Mouse (Mus musculus): ENCODE results near the gene Plaa. TPM values are rescaled to one million over a fixed set of nuclear protein-coding genes. Genes with fewer than 3 reads are reported as not detected.

Plaa gene
- 16.7 and 19.4 TPM in 2 replicates for polyA plus RNA-seq (2012; rRNA removed)

DNA sequence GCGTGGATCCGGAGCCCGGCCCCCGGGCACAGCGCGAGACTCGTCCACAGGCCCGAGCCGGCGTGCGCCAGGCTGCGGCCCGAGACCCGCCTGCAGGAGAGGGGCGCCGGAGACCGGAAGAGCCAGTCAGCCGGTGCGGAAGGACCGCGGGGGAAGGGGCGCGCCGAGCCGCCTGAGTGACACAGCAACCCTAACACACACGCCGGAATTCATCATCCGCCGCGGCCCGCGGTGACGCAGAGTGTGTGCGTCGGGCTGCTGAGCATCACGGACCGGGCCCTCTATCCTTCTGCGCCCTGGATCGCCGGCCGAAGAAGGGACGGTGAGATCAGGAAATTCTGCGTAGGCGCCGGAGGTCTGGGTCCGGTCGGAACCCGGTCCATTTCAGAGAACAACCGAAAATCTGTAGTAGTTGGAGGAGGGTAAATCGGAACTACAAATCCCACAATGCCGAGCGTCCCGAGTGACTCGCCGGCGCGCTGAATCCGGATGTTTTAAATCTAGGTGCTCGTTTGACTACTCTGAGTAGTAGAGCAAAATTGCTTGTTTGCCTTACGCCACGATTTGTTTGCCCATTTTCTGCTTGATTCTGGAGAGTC lies at the start of gene Plaa:
Gene Plaa, minus strand, starts transcription at position 214 of the 599 bp plus-strand sequence.

DNA sequence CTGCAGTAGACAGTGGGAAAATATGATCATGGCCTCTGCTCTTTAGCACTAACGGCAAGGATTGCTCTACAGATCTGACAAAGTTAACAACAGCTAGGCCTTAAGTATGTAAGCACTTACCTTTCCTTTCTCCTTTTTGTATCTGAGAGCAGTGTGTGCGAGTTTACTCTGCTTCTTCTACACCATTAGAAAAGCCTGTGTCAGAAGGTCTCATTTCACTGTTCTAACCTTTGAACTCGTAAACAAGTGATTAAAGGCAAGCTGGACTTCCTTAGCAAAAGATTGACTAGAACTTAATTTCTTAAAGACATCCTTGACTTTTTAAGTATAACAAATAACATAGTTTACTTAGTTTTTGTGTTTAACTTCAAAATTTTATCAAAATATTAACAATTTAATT lies 46.9 kb upstream of the Plaa start, which contains the start of gene Lrrc19:
Gene Lrrc19, minus strand, starts transcription at position 225 of the 400 bp plus-strand sequence.

DNA sequence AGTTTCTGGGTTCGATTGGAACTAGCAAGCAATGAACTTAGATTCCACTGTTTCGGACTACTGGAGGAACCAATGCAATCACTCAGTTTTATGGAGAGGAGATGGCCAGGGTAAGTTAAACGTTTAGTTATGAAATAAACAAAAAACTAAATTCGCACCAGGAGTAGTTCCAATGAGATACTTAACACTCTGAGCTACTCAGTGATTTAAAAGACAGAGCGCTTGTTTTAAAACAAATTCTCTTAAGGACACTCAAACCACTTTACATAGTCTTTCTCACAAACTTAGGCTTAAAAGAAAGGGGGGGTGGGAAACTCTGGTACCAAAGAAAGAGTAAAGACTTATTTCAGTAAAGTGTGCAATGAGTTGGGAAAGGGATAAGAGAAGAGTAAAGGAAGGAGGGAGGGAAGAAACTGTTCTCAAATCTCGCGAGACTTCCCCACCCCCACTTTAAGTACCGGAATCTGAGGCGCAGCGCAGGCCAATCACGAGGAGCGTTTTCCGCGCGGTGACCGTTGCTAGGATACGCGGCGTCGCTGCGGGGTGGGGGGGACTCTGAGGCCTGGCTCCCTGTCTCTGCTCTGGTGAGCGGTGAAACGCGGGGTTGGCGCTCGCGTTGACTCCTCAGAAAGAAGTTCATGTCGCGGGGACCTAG lies 11.1 kb upstream of the Plaa start, which contains the start of gene Ift74:
Gene Ift74, plus strand, starts transcription at position 520 of the 655 bp plus-strand sequence.

DNA sequence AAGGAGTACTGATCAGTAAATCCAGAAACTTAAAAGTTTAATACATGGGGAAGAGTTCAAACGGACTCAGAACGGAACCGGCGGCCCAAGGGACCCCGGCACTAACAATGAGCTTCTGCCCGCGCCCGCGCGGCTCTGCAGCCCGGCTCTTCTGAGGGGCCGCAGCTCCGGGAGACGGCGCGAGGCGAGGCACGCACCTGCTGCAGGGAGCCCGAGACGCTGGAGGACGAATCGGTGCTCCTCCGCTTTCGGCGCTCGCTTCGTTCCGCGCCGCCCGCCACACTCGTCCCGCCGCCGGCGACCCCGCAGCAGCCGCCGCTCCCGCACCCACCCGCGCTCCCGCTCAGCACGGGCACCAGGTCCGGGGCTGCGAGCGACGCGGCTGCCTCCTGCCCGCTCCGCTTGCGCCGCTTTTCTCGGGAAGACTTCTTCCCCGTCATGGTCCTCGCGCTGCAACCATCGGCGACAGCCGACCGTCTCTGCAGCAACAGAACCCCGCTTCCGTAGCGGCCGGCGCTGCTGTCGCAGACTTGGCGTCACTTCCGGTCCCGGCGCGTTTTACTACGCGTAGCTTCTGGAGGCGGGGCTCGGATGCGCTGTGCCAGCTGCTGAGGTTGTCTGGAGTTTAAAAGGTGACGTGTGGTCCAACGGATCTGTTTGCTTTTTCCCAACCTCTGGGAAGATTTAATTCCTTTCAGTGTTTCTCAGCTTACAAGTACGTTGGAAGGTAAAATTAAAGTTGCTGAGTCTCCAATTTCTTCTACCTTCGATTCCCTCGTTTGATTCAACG lies 46.6 kb downstream of the Plaa start, which contains the start of the genes Gm10306 and Caap1:
Gene Gm10306, plus strand, starts transcription at position 282 of the 790 bp plus-strand sequence.
Gene Caap1, minus strand, starts transcription at position 532 of the 790 bp plus-strand sequence.

Other genes with a start within 250 kb of the Plaa start
- not detected in 2 replicates for gene Gm10306, start 46.7 kb downstream of the Plaa start, polyA plus RNA-seq (2012; rRNA removed)
- 6.3 and 6.4 TPM in 2 replicates for gene Caap1, start 46.4 kb downstream of the Plaa start, polyA plus RNA-seq (2012; rRNA removed)
- gene Ift74, start 11.2 kb upstream of the Plaa start, polyA plus RNA-seq (2012; rRNA removed): 1.9 and 2.3 TPM in 2 replicates
- gene Lrrc19, start 46.9 kb upstream of the Plaa start, polyA plus RNA-seq (2012; rRNA removed): not detected in 2 replicates
- gene Tek, start 136.0 kb upstream of the Plaa start, polyA plus RNA-seq (2012; rRNA removed): 2.6 TPM in 2 replicates